In genomic region chr14:43987404-43987803, GRCm38 (mm10) we compare ENCODE assay signal across 8 mouse cellular contexts. TPM values are rescaled to one million over a fixed set of nuclear protein-coding genes. Genes with fewer than 3 reads are reported as not detected.
DNase-seq lines count a peak whose midpoint lies in the region; ATAC-seq and TF ChIP-seq lines count a peak whose summit lies in the region.
"Not testable (repeated sequence)": the region's sequence is repeated elsewhere in the genome, so short reads cannot be mapped to it uniquely, and the experiment has no call there.

No protein-coding gene starts in this region.

- H3K4me1 ChIP-seq in hindbrain, postnatal 0 days (ENCODE audit: insufficient read depth, low read length) = not testable (repeated sequence)

- H3K9ac ChIP-seq in hindbrain, postnatal 0 days (replicated peaks; ENCODE audit: low read length) = not testable (repeated sequence)

- ATAC-seq in hindbrain, postnatal 0 days = peak; percentile 38; the same call in 1 of the 2 replicates

- H3K27me3 ChIP-seq in hindbrain, postnatal 0 days (ENCODE audit: insufficient read depth, low read length) = not testable (repeated sequence)

- H3K4me3 ChIP-seq in gastrocnemius, adult 2 months; hindbrain, postnatal 0 days (ENCODE audit: low read length): not testable (repeated sequence)

- H3K9me3 ChIP-seq in hindbrain, postnatal 0 days (ENCODE audit: low read length) = not testable (repeated sequence)

- 16% methylated on average over 5 of the region's 5 CpGs for WGBS in hindbrain, postnatal 0 days

- intact Hi-C loops in gastrocnemius, adult 2 months (cut with DNase I) = not testable (repeated sequence)

- not testable (repeated sequence) for H3K36me3 ChIP-seq in hindbrain, postnatal 0 days (ENCODE audit: insufficient read depth, low read length)

- H3K4me2 ChIP-seq in hindbrain, postnatal 0 days (ENCODE audit: low read depth, low read length) = not testable (repeated sequence)

- H3K27ac ChIP-seq in gastrocnemius, adult 2 months; hindbrain, postnatal 0 days: not testable (repeated sequence)

- peak; percentile 20 for DNase-seq in WW6 (ENCODE audit: low read depth, low spot score)
- DNase-seq in cerebellum, postnatal 36 days = peak; percentile 50 to 52
- DNase-seq in gastrocnemius, adult 2 months = peak; percentile 72
- peak; percentile 66 for DNase-seq in hindbrain, postnatal 0 days (ENCODE audit: low spot score)
- DNase-seq in left cerebral cortex, adult 11 months (ENCODE audit: low spot score) = peak; percentile 52
- peak; percentile 44 to 78 for DNase-seq in lung, postnatal 4 days
- DNase-seq in retina, postnatal 7 days (ENCODE audit: low read depth, low spot score) = peak; percentile 17
- peak; percentile 35 to 57 for DNase-seq in urinary bladder, adult 18-20 months (ENCODE audit: low spot score in 2 of 2)

- TF ChIP-seq CTCF in gastrocnemius, adult 2 months (IDR thresholded peaks at IDR 0.05) = peak; percentile 67
- TF ChIP-seq CTCF in hindbrain, postnatal 0 days (IDR thresholded peaks at IDR 0.05; ENCODE audit: low read depth) = peak; percentile 72

RNA-seq across cellular contexts. Expression of gene Ang6, which starts 14.7 kb away (rescaled TPM):
- not detected for total RNA-seq in gastrocnemius, adult 2 months (2021)
- total RNA-seq in hindbrain, postnatal 0 days (2014; rRNA removed) = not detected in 2 replicates
- not detected in 2 replicates for polyA plus RNA-seq in hindbrain, postnatal 0 days (2015; fragmentation: Nextera tagmentation; extraction: Ambion mirVana)

RNA-seq across cellular contexts. Expression of gene Ang5, which starts 30.5 kb away (rescaled TPM):
- total RNA-seq in gastrocnemius, adult 2 months (2021) = not detected
- total RNA-seq in hindbrain, postnatal 0 days (2014; rRNA removed) = not detected in 2 replicates
- polyA plus RNA-seq in hindbrain, postnatal 0 days (2015; fragmentation: Nextera tagmentation; extraction: Ambion mirVana) = not detected in 2 replicates

Comparison
In these comparisons a context has a peak if more than half of its experiments do, and no peak if none do; other contexts are left out.
1. DNase-seq: peak in every context shown above with its lines; median percentile 72 in gastrocnemius, adult 2 months; 66 in hindbrain, postnatal 0 days; 61 in lung, postnatal 4 days; 52 in left cerebral cortex, adult 11 months; 51 in cerebellum, postnatal 36 days; 46 in urinary bladder, adult 18-20 months; 20 in WW6; 17 in retina, postnatal 7 days.